Mouse (Mus musculus): ENCODE data around the gene Mboat2. TPM values are rescaled to one million over a fixed set of nuclear protein-coding genes. Genes with fewer than 3 reads are reported as not detected.
A peak's percentile ranks its signal among the peaks of the same experiment; 100 is the strongest.

The Mboat2 gene
- total RNA-seq (2021) = 10 to 100 TPM; 21.5 to 32.8 TPM
- long read RNA-seq, experiment 1, transcript Mboat2-202 (13 exons, 2,351 nt) = major isoform, 8 of 13 reads
- long read RNA-seq, experiment 1, partial matches to known transcripts = 1 of 13 reads
- long read RNA-seq, experiment 1, other reads (novel, unspliced or antisense) = 4 of 13 reads
- long read RNA-seq, experiment 2, transcript Mboat2-202 (13 exons, 2,351 nt) = major isoform, 6 of 8 reads
- long read RNA-seq, experiment 2, partial matches to known transcripts = 0 of 8 reads
- long read RNA-seq, experiment 2, other reads (novel, unspliced or antisense) = 2 of 8 reads

DNA sequence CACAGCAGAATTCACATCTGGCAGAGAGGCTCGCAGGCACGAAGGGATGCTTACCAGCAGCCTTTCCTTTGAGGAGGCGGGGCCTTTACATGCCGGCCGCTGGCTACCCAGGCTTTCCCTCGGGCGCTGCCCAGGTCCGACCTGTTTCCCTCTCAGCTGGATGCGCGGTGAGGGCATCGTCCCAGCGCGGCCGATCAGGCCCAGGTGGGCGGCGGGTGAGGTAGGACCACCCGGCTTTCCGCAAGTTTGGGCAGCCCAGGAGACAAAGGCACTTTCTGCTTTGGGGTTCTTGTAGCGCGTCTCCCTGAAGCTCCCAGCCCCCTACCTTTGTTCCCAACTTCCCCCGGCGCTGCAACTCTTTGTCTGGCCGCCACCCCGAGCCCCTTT lies at the start of gene Mboat2:
TSS of gene Mboat2 (plus strand) at position 114 of the 387 bp plus-strand sequence.
- peak; percentile 61 to 70 for DNase-seq

DNA sequence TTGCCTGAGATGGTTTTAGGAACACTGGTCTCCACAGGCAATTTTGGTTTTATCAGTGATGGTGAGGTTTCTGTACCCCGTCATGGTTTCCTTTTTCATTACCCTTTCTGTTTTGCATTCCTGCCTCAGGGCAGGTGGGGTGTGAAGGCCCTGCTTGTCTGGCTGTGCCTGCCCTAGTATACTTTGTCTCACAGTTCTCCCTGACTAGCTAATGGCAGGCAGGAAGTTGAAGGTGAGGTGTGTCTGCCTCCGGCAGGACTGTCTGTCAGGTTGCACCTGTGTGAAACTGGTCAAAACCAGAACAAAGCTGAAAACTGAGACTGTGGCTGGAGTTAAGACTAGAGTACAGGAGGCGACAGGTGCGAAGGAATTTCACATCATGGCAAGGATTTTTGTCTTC lies 46.9 kb upstream of the Mboat2 start:
- DNase-seq = no peak

DNA sequence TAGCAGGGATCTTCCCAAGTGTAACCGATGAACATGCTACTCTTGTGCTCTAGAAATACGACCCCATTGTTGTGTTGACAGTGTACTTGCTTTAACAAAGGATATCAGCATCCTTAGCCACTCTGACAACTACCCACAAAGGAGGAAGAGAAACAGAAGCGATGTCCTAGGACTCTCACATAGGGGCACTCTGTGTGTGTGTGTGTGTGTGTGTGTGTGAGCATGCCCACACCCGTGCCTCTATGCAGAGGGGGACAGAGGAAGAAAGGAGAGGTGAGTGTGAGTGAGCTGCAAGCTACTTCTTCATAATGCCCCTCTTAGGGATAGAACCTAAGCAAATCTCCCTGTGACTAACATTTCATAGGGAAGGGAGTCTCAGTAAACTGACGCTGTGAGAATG lies 44.8 kb upstream of the Mboat2 start:
- DNase-seq = no peak

DNA sequence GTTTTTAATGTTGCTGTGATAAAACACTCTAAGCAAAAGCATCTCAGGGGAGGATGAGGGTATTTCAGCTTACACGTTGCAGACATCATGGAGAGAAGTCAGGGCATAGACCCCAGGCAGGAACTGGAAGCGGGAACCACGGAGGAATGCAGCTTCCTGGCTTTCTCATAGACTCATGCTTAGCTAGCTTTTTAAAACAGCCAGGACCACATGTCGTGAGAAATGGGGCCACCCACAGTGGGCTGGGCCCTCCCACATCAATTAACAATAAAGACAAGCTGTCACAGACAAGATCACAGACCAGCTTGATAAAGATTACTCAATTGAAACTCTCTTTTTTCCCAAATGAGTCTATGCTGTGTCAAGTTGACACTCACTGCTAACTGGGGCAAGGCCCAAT lies 44.4 kb upstream of the Mboat2 start:
- no peak for DNase-seq

DNA sequence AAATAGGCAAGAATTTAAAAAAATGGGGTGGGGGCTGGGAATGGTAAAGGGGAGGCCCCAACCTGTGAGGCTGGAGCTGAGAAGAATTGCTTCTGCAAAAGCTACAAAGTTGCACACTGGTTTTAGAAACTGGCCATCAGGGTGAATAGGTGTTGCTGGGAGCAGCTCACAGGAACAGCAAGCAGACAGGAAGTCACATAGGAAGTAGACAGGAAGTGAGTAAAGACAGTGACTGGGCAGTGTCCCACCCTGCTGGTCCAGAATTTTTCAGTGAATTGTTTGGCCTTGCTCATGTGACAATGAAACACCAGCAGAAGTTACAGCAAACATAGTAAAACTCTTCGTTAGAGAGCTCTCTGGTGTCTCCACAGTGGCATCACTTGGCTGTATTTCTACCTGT lies 41.0 kb upstream of the Mboat2 start:
- no peak for DNase-seq

DNA sequence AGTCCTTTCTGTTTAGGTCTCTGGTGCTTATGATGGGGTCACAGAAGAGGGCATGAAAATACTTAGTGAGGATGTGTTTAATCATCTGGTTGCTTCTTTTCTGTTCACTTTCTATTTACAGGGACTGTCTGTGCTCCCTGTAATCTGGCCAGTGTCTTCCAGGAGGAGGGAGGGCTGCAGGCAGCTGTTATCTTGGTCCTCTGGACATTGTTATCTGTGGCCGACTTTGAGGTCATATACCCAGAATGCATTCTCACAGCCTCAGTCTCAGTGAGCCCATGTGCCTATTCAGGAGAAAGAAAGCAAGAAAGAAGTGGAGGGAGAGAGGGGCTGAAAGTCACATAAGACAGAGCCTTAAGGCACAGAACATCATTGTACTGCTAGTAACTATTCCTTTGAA lies 19.4 kb upstream of the Mboat2 start:
- DNase-seq = peak in 1 of 2 experiments; percentile 22

DNA sequence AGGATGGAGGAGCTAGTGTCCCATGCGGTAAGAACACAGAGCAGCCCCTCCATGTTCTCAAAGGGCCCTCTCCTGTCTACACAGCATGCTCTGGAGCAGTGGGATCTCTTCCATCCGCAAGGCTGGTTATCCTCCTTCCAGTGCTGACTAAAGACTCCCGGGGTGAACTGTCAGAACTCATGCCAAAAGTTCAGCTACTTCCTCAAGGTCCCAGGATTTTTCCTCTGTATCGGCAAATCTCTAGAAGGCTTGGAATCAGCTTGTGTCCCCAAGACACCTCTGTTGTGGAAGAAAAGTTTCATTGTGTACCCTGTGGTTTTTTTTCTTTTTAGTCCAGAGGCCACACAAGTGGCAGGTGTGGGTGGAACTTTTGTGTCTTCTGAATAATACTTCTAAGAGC lies 18.8 kb upstream of the Mboat2 start:
- peak; percentile 34 to 50 for DNase-seq

DNA sequence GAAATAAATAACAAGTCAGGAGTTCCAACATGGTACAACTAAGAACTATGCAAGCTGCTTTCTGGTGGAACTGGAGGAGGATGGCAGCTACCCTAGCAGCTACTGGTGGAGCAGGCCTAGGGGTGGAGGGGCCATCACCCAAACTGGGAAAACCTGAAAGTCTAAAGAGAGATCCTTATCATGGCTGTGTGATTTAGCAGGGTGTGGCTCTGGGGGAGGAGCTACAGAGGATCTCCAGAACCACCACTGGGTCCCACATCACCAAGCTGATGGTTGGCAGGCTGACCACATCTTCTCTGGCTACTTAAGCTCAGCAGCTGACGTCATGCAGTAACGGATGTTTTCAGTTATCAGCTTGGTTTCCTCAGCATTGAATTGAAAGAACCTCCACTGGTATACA lies 7.8 kb upstream of the Mboat2 start:
- DNase-seq = no peak

DNA sequence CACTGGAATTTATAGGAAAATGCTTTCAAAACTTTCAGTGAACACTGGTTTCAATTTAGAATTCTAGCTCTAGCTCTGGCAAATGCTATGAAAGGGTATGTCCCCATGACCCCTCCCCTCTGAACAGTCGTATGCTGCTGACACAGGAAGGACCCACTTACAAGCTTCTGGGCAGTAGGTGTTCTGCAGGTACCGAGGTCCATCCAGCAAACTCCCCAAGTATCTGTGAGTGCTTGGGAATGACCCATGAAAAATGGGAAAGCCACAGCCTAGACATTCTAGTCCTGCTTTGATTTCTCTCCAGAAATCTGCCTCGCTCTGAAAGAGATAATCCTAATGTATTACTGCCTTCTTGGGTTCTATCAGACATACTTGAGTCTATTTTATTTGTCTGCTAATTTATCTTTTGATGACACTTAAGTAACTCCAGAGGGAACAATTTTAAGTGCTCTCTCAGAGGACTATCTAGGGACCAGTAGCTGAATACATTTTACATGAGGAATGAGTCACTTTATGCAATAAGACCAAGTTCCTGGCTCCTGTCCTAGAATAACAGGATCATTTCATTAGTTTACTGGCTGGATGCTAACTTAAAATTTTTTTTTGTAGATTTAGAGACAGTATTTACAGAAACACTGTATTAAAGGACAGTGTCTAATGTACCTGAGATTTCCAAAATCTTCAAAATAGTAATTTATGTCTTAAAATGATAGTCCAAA lies 6.9 kb upstream of the Mboat2 start:
- DNase-seq = no peak

DNA sequence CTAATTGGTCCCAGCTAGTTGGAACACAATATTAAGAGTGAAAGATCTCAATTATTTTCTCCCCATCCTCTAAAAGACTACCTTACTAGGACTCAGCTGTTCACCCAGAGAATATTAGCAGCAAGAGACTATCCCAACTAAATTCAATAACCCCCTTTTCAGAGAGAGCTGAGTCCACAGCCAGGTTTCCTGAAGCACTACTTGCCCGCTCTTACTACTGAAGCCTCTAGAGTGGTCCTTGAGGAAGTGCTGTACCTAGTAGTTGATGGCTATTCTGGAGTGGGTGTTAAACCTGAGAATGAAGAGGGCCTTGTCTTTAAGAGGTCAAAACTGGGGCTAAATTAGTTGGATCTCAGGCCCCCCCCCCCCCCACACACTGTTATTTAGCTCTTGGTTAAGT lies 593 bp upstream of the Mboat2 start:
- no peak for DNase-seq

DNA sequence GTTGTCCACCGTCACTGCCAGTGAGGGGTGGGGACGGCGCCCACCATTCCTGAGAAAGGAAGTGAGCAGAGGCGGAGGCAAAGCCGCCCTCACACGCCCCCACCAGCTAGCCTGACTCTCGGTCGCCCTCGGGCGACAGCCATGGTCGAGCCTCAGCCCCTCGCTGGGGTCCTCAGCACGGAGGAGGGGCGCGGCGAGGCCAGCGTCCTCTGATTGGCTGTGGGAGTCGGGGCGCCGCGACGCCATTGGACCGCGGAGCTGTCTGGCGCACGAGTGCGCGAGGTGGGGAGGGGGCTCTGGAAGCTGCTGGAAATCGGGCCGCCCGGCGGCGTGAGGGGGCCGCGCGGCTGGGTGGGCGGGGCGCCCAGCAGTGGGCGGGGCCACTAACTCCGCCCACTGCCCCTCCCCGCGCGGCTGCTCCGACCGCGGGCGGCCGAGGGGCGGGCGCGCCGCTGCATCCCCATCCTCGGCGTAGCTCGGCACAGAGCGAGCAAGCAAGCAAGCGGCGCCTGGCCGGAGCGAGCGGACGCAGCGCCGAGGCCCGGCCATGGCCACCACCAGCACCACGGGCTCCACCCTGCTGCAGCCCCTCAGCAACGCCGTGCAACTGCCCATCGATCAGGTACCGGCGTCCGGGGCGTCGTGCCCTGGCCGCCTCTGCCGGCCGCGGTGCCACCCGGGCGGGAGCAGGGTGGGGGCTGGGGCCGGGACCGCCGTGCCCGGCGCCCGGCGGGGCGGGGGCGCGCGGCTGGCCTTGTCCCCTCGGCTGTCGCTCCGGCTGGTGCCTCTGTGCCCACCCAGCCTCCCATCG lies 679 bp downstream of the Mboat2 start:
- peak; percentile 84 to 89 for DNase-seq

DNA sequence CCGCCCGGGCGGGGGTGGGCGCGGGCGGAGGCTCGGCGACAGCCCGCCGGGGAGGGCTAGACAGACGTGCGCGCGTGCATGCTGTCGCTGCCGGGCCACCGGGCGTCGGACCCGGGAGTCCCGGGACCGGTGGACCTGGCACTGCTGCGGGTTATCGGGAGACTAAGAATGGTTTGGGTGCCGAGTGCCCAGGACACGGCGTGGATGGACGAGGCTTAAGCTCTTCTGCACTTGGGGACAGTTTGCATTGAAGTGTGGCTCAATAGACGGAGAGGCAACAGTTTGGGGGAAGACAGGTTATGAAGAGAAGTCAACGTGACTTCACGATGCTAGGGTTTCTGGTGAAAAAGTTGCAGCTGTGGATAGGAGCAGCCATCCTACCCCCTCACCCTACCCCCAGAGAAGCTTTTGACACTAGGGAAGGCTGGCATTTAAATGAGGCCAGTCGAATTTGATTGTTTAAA lies 1.3 kb downstream of the Mboat2 start:
- peak; percentile 25 to 55 for DNase-seq

DNA sequence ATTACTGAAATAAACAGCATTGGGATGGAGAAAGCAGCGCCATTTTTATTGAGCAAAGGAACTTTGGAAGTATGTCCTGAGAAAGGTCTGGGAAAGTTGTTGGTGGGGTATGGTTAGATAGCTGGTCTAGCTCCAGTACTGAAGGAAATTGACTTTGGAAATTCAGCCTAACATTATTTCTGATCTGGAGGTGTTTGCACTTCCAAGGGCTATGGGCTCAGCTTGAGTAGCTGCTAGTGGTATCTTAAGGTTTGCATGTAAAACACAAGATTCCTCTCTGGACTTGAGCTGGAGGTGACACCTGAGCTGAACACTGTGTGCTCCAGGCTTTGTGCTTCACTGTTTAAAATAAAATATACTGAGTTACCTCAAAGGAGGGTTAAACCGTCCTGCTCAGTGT lies 1.8 kb downstream of the Mboat2 start:
- no peak for DNase-seq

DNA sequence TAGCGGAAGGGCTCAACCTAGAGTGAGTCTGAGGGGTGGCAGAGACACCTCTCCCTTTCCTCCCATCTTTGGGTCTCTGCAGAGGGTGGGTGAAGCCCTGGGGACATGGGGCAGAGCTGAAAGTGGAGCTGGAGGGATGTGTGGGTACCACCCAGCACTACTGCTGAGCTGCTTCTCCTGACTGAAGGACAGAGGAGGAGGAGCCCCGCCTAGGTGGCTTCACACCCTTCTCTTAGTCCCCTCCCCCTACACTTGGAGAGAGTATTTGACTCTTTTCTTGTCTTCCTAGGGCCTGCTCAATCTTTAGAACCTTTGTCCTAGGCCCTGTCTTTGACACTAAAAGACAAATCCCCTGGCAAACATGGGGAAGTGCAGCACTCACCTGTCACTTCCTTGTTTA lies 7.3 kb downstream of the Mboat2 start:
- DNase-seq = no peak

DNA sequence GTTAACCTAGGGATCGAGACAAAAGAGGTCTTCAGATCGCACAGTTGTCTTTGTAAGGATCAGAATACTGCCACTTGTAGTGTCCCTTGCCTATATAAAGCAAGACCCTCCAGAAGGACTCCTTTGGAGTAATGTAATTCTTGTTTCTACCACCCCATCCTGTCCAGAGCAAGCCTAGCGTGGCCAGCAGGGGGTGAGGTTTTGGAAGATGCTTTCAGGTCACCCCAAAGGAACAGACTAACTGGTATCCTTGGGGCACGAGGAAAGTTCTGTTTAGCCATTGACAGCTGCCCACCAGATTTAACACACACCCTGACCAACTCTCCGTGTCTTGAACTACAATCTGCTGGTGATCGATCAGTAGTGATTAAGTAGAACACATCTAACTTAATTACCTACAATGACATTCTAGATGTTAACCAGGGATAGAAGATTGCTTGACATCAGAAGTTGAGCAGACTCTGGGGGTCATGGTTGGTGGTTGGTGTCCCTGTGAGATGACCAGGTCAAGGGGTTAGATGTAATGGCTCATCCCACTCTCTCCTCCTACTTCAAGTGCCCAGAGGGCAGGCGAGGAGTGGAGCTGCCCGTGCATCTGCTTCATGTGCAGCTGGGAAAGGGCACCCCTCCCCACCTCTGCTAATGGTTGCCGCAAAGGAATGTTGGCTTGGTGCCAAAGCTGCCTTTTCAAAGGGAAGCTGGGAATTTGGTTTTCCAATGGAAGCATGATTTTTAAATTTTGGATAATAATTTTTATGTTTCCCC lies 10.6 kb downstream of the Mboat2 start:
- DNase-seq = peak; percentile 17 to 41

DNA sequence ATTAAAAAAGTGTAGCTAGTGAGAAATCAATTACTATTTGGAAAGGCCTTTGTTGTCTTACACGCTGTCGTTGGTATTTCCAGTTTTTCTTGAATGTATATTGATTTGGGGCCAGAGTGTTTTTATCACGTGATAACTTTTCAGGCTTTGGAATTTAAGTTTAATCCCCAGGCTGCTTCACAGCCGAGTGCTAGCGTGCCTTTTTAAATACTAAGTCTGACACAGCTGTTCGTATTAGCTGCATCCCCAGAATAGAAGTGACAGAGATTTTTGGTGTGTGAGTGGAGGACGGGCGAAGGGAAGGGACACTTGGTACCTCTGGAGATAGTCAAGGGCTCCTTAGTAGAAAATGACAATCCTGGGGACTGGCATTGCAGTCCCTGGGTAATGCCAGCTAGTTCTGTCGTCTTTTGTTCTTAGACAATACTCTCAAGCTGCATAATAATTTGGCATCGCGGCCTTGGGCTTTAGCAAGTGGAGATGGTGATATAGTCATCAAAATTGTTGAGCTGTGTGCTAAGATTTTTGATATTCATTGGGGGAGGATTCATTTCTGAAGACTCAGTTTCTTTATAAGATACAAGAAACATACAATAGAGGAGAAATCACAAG lies 11.7 kb downstream of the Mboat2 start:
- DNase-seq = no peak

DNA sequence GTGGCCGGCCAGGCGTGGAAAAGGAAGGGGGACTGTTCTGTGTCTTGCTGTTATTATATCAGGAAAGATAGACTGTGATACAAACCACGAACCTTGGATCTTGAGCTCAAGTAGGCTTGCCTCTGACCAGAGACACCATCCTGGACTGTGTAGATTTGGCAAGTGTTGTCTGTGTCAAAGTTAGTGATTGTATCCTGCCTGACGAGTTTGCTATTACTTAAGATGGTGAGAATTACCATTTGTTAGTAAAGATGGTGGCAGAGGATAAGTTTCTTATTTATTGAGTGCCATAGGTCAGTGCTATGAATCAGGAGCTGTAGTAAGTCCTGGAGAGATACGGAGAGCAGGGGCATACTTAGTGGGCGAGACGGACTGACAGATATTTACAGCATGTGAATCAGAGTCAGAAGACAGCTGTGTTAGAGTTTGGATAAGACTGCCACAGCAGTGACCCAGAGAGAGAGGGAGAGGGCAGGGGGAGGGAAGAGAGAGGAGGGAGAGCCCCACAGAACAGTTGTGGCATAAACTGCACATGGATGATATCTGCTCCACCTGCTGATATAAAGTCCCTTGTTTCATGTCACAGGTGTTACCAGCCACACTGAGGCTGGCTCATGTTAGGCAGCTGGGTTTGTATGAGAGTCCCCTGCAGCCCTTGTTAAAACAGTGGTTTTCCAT lies 12.9 kb downstream of the Mboat2 start:
- DNase-seq = no peak

DNA sequence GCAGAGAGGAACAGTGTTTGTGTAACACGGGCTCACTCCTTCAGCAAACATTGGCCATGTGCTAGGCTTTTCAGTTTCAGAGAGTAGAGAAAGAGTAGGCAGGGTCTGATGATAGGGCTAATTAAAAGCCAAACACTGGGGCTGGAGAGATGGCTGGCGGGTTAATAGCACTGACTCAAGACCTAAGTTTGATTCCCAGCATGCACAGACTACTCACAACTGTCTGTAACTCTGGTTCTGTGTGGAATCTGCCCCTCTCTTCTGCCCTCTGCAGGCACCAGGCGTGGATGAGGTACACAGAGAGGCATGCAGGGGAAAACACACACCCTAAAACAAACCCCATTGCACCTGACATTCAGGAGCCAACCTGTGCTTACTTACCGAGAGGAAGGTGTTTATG lies 14.7 kb downstream of the Mboat2 start:
- DNase-seq = peak in 1 of 2 experiments; percentile 30

DNA sequence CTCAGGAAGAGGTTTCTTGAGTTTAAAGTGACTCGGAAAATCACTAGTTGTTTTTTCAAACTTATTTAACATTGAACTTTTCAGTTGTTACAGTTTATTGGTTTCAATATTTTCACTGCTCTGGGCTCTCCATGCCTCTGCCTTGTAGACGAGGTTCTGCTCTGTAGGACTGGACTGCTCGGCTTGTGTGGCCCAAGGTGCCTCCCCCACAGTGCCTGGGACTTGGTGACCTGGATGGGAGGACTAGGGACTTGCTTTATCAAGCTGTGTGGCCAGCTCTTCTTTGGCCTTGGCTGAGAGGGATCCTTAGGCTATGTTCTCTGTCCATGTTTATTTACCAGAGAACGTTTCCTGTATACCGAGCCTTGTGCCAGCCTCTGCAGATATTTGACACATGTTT lies 17.4 kb downstream of the Mboat2 start:
- DNase-seq = no peak

DNA sequence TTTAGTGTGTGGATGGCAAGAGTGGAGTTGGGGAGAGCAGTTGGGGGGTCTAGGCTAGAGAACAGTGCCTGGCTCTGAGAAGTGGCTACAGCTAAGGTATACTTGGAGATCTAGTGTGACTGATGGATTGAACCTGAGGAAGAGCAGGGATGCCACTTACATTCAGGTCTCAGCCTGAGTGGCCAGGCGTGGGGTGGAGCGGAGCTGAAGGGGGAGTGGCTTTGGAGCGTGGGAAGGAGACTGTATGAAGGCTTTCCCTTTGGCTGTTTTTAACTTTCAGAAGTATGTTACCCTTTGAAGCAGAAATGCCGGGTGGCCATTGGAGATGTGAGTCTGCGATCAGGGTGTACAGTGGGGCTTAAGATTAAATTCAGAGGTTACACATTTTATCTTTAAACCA lies 26.7 kb downstream of the Mboat2 start:
- DNase-seq = no peak

DNA sequence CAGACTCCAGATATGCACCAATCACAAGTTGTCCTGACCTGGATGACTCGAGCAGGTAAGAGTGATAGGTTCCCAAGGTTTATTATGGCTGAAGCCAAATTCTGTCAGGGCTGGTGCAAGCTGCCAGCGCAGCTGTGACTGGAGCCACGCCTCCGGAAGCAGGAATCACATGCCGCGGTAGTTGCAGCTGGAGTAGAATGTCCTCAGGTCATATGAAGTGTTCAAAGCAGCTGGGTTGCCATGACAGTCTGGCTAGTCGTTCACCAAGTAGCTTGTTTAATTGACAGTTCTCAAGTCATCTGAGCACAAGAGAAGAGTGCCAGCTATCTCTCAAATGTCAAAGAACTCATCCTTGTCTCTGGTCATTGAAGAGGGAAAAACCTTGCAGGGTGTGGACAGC lies 28.7 kb downstream of the Mboat2 start:
- DNase-seq = no peak
